Mouse (Mus musculus): ENCODE measurements around the gene Aqp1. TPM values are rescaled to one million over a fixed set of nuclear protein-coding genes. Genes with fewer than 3 reads are reported as not detected.

Gene Aqp1
- total RNA-seq, 2 experiments from 2014 or later, result 0.37 to 0.40 TPM

Small RNA genes within 50 kb of the gene (microRNA-seq; reads per million reads assigned to microRNA genes)
- 0 reads per million in 2 experiments for gene Gm25458

Other genes starting within 250 kb of the Aqp1 start
- 1 to 10 TPM; 2.9 to 3.2 TPM for gene Crhr2, start 203.4 kb upstream of the Aqp1 start, total RNA-seq (2021)
- 1 to 10 TPM; 1.6 to 2.3 TPM for gene Inmt, start 161.4 kb upstream of the Aqp1 start, total RNA-seq (2021)
- 1 to 10 TPM; 8.8 to 8.9 TPM for gene Mindy4, start 133.0 kb upstream of the Aqp1 start, total RNA-seq (2021)
- not detected for gene Ghrhr, start 39.9 kb downstream of the Aqp1 start, total RNA-seq (2021)
- 100 to 1,000 TPM; 121 to 135 TPM for gene Adcyap1r1, start 115.5 kb downstream of the Aqp1 start, total RNA-seq (2021)